Comparison of ENCODE assay signal across 20 mouse cellular contexts in genomic region chr9:117051935-117052334, GRCm38 (mm10).
DNase-seq lines count a peak whose midpoint lies in the region; ATAC-seq and TF ChIP-seq lines count a peak whose summit lies in the region.
"Had no signal": no experiment of that assay in that cellular context is flagged by ENCODE, and none has a peak within 500 bp of the region (broad histone marks: within the 10 kb centered on the region; RNA-seq: fewer than 3 reads in every experiment).

No protein-coding gene starts in this region.

- H3K4me3 ChIP-seq in heart, adult 2 months: no peak overlapping the region
- H3K4me3 ChIP-seq in liver, postnatal 0 days (ENCODE audit: low read depth, low read length): no peak overlapping the region
- H3K4me3 ChIP-seq: embryonic facial prominence, embryonic 10.5 days; hindbrain, embryonic 10.5 days; limb, embryonic 12.5 days; midbrain, embryonic 13.5 days had no signal

- no peaks in the 10 kb centered on the region for H3K9me3 ChIP-seq in liver, postnatal 0 days (ENCODE audit: low read length)
- H3K9me3 ChIP-seq: embryonic facial prominence, embryonic 10.5 days; hindbrain, embryonic 10.5 days; midbrain, embryonic 13.5 days had no signal

- H3K27me3 ChIP-seq in heart, adult 2 months (ENCODE audit: control insufficient read depth, insufficient read depth, low read length): no peaks in the 10 kb centered on the region
- H3K27me3 ChIP-seq in liver, postnatal 0 days (ENCODE audit: insufficient read depth, low read length): no peaks in the 10 kb centered on the region
- H3K27me3 ChIP-seq: limb, embryonic 12.5 days; midbrain, embryonic 13.5 days had no signal

- peak; percentile 42 for TF ChIP-seq CTCF in heart, adult 2 months (IDR thresholded peaks at IDR 0.05)
- peak; percentile 37 for TF ChIP-seq CTCF in liver, postnatal 0 days (IDR thresholded peaks at IDR 0.05; ENCODE audit: low read depth)

- WGBS in heart, adult 2 months: 99% methylated on average over 2 of the region's 2 CpGs
- 80% methylated on average over 2 of the region's 2 CpGs for WGBS in liver, postnatal 0 days (ENCODE audit: insufficient replicate concordance)

- no peaks in the 10 kb centered on the region for H3K4me1 ChIP-seq in heart, adult 2 months (ENCODE audit: control insufficient read depth, insufficient read depth, low read length)
- H3K4me1 ChIP-seq in liver, postnatal 0 days (ENCODE audit: insufficient read depth): no peaks in the 10 kb centered on the region
- H3K4me1 ChIP-seq: embryonic facial prominence, embryonic 10.5 days; midbrain, embryonic 13.5 days had no signal

- ATAC-seq in liver, postnatal 0 days: no peak
- ATAC-seq: activated CD4-positive, CD25-positive, alpha-beta regulatory T cell, adult 4 months; forebrain, embryonic 16.5 days; inflammation-experienced regulatory T-cells, adult 6 months; midbrain, embryonic 13.5 days had no signal

- no peak for TF ChIP-seq POLR2A in heart, adult 2 months (IDR thresholded peaks at IDR 0.05; ENCODE audit: insufficient read depth, low read depth, low read length)

- no peak for DNase-seq in heart, adult 2 months
- no peak for DNase-seq in heart, adult 8-10 months (ENCODE audit: low spot score)
- DNase-seq in liver, postnatal 0 days: no peak
- no peak for DNase-seq in liver
- DNase-seq in ES-CJ7 (ENCODE audit: low read depth, low spot score): peak; percentile 48
- DNase-seq in c-Kit-positive CD71-positive TER-119-positive erythroid progenitor cells, embryonic 14.5 days (ENCODE audit: low spot score): peak; percentile 1
- DNase-seq in embryo, embryonic 11 days: no peak
- DNase-seq: cerebellum, postnatal 25 days; gastrocnemius, postnatal 10 days; heart, adult 18-20 months; right cerebral cortex, postnatal 4 days; thymus, postnatal 36 days had no signal

- no peak overlapping the region for H3K4me2 ChIP-seq in liver, postnatal 0 days (ENCODE audit: low read depth, low read length)
- H3K4me2 ChIP-seq: limb, embryonic 12.5 days; midbrain, embryonic 13.5 days had no signal

- no peak overlapping the region for H3K9ac ChIP-seq in heart, adult 2 months (ENCODE audit: low read depth, low read length)
- H3K9ac ChIP-seq in liver, postnatal 0 days (replicated peaks): no peak overlapping the region
- H3K9ac ChIP-seq: limb, embryonic 12.5 days; midbrain, embryonic 13.5 days had no signal

- H3K36me3 ChIP-seq in heart, adult 2 months (ENCODE audit: control insufficient read depth, insufficient read depth, low read length): no peaks in the 10 kb centered on the region
- no peaks in the 10 kb centered on the region for H3K36me3 ChIP-seq in liver, postnatal 0 days (replicated peaks; ENCODE audit: insufficient read depth, low read length)
- H3K36me3 ChIP-seq: G1E; hindbrain, embryonic 10.5 days; midbrain, embryonic 13.5 days had no signal

- no peak for TF ChIP-seq EP300 in heart, adult 2 months (IDR thresholded peaks at IDR 0.05; ENCODE audit: insufficient read depth, low read depth, low read length)
- no peak for TF ChIP-seq EP300 in liver, postnatal 0 days (IDR thresholded peaks at IDR 0.05; ENCODE audit: low read depth)

- no peak overlapping the region for H3K27ac ChIP-seq in heart, adult 2 months
- no peak overlapping the region for H3K27ac ChIP-seq in liver, postnatal 0 days (ENCODE audit: low read depth)
- H3K27ac ChIP-seq: embryonic facial prominence, embryonic 10.5 days; hindbrain, embryonic 10.5 days; limb, embryonic 12.5 days; midbrain, embryonic 13.5 days had no signal

- no peaks in the 10 kb centered on the region for H3K79me2 ChIP-seq in heart, adult 2 months (replicated peaks; ENCODE audit: control insufficient read depth, insufficient read depth, low read length)

- intact Hi-C loops in heart, adult 2 months (cut with DNase I): no loop called here

Comparison
In these comparisons a context has a peak if more than half of its experiments do, and no peak if none do; other contexts are left out.
1. DNase-seq: peak in ES-CJ7 (single experiment) and c-Kit-positive CD71-positive TER-119-positive erythroid progenitor cells, embryonic 14.5 days (single experiment); none in heart, adult 2 months (0 of 2), heart, adult 8-10 months (single experiment), liver, postnatal 0 days (single experiment), liver (single experiment) and embryo, embryonic 11 days (single experiment).